Mouse (Mus musculus): ENCODE measurements around the gene Wdr41. TPM values are rescaled to one million over a fixed set of nuclear protein-coding genes. Genes with fewer than 3 reads are reported as not detected.

The Wdr41 gene
- 10 to 100 TPM; 19.0 to 22.4 TPM for total RNA-seq (2021)
- long read RNA-seq, experiment 1, partial matches to known transcripts, result 19 of 22 reads
- long read RNA-seq, experiment 1, other reads (novel, unspliced or antisense), result 3 of 22 reads
- long read RNA-seq, experiment 2, partial matches to known transcripts, result 0 of 6 reads
- long read RNA-seq, experiment 2, other reads (novel, unspliced or antisense), result 6 of 6 reads

GRCm38 (mm10) chr13:94976219-94977186, at the start of gene Wdr41:
Wdr41 (plus strand) TSS chr13:94976344.
- DNase-seq, result peak; percentile 95

- DNase-seq, result no peak
Observed at GRCm38 (mm10) chr13:94928086-94928485, 48.1 kb upstream of the Wdr41 start.

- no peak for DNase-seq
Observed at GRCm38 (mm10) chr13:94938418-94938817, 37.7 kb upstream of the Wdr41 start.

- DNase-seq, result peak; percentile 14
Observed at GRCm38 (mm10) chr13:94940104-94940503, 36.0 kb upstream of the Wdr41 start.

GRCm38 (mm10) chr13:94941230-94941629, 34.9 kb upstream of the Wdr41 start:
- peak; percentile 75 for DNase-seq

- no peak for DNase-seq
Observed at GRCm38 (mm10) chr13:94955941-94956340, 20.2 kb upstream of the Wdr41 start.

GRCm38 (mm10) chr13:94957965-94958364, 18.2 kb upstream of the Wdr41 start:
- no peak for DNase-seq

GRCm38 (mm10) chr13:94969992-94970553, 6.1 kb upstream of the Wdr41 start:
- DNase-seq, result peak; percentile 16

GRCm38 (mm10) chr13:94975828-94976218, 321 bp upstream of the Wdr41 start:
- DNase-seq, result no peak

- DNase-seq, result no peak
Observed at GRCm38 (mm10) chr13:94979081-94979480, 2.9 kb downstream of the Wdr41 start.

GRCm38 (mm10) chr13:94990516-94990915, 14.4 kb downstream of the Wdr41 start:
- no peak for DNase-seq

GRCm38 (mm10) chr13:95007281-95007680, 31.1 kb downstream of the Wdr41 start:
- DNase-seq, result no peak

GRCm38 (mm10) chr13:95009261-95009660, 33.1 kb downstream of the Wdr41 start:
- no peak for DNase-seq

GRCm38 (mm10) chr13:95011546-95012257, 35.6 kb downstream of the Wdr41 start:
- DNase-seq, result no peak

GRCm38 (mm10) chr13:95017278-95017677, 41.1 kb downstream of the Wdr41 start:
- no peak for DNase-seq

- peak; percentile 74 for DNase-seq
Observed at GRCm38 (mm10) chr13:95017916-95018315, 41.8 kb downstream of the Wdr41 start.

- DNase-seq, result no peak
Observed at GRCm38 (mm10) chr13:95019345-95019744, 43.2 kb downstream of the Wdr41 start.

- no peak for DNase-seq
Observed at GRCm38 (mm10) chr13:95020216-95020615, 44.1 kb downstream of the Wdr41 start.

- no peak for DNase-seq
Observed at GRCm38 (mm10) chr13:95030828-95031227, 54.7 kb downstream of the Wdr41 start.

- no peak for DNase-seq
Observed at GRCm38 (mm10) chr13:95032127-95032831, 56.1 kb downstream of the Wdr41 start.

- no peak for DNase-seq
Observed at GRCm38 (mm10) chr13:95032973-95033372, 56.8 kb downstream of the Wdr41 start.

- peak; percentile 56 for DNase-seq
Observed at GRCm38 (mm10) chr13:95034094-95034493, 58.0 kb downstream of the Wdr41 start.

All from adrenal gland, postnatal 10 days (tissue).